In genomic region chr2:79999168-79999567, GRCm38 (mm10) we compare ENCODE assay signal across 23 mouse cellular contexts.
"Had no signal": no experiment of that assay in that cellular context is flagged by ENCODE, and none has a peak within 500 bp of the region (broad histone marks: within the 10 kb centered on the region; RNA-seq: fewer than 3 reads in every experiment).

No protein-coding gene starts in this region.

- H3K4me2 ChIP-seq: heart, embryonic 12.5 days; heart, embryonic 15.5 days; hindbrain, embryonic 13.5 days; hindbrain, embryonic 15.5 days; limb, embryonic 13.5 days; limb, embryonic 15.5 days; liver, embryonic 11.5 days; liver, embryonic 13.5 days; liver, embryonic 15.5 days had no signal

- H3K27ac ChIP-seq: heart, embryonic 10.5 days; heart, embryonic 15.5 days; hindbrain, embryonic 13.5 days; hindbrain, embryonic 15.5 days; hindbrain, postnatal 0 days; limb, embryonic 13.5 days; limb, embryonic 15.5 days; liver, embryonic 13.5 days; liver, embryonic 15.5 days had no signal

- H3K9ac ChIP-seq: forebrain, postnatal 0 days; heart, embryonic 12.5 days; heart, embryonic 15.5 days; hindbrain, embryonic 13.5 days; hindbrain, embryonic 15.5 days; limb, embryonic 13.5 days; limb, embryonic 15.5 days; liver, embryonic 13.5 days; liver, embryonic 15.5 days had no signal

- H3K9me3 ChIP-seq: heart, embryonic 10.5 days; heart, embryonic 12.5 days; heart, embryonic 15.5 days; hindbrain, embryonic 13.5 days; hindbrain, embryonic 15.5 days; limb, embryonic 13.5 days; limb, embryonic 15.5 days; liver, embryonic 13.5 days; liver, embryonic 15.5 days had no signal

- DNase-seq: forebrain, postnatal 0 days; gastrocnemius, postnatal 14 days; gastrocnemius, postnatal 36 days; heart, adult 11 months; heart, postnatal 14 days; heart, postnatal 36 days; kidney, adult 18-20 months; kidney, postnatal 14 days; layer of hippocampus, adult 9-11 months; layer of hippocampus, postnatal 36 days; left cerebral cortex, postnatal 4 days; liver, embryonic 13.5 days had no signal

- H3K36me3 ChIP-seq: heart, embryonic 10.5 days; heart, embryonic 12.5 days; heart, embryonic 15.5 days; hindbrain, embryonic 13.5 days; hindbrain, embryonic 15.5 days; limb, embryonic 13.5 days; limb, embryonic 15.5 days; liver, embryonic 13.5 days; liver, embryonic 15.5 days had no signal

- H3K4me1 ChIP-seq: heart, embryonic 10.5 days; heart, embryonic 15.5 days; hindbrain, embryonic 13.5 days; hindbrain, embryonic 15.5 days; limb, embryonic 13.5 days; limb, embryonic 15.5 days; liver, embryonic 13.5 days; liver, embryonic 15.5 days had no signal

- H3K27me3 ChIP-seq: heart, embryonic 12.5 days; heart, embryonic 15.5 days; hindbrain, embryonic 13.5 days; hindbrain, embryonic 15.5 days; limb, embryonic 13.5 days; limb, embryonic 15.5 days; liver, embryonic 13.5 days; liver, embryonic 15.5 days had no signal

- H3K4me3 ChIP-seq: heart, embryonic 10.5 days; heart, embryonic 12.5 days; heart, embryonic 15.5 days; hindbrain, embryonic 13.5 days; hindbrain, embryonic 15.5 days; limb, embryonic 13.5 days; limb, embryonic 15.5 days; liver, embryonic 13.5 days; liver, embryonic 15.5 days had no signal

- ATAC-seq: forebrain, postnatal 0 days; hindbrain, postnatal 0 days; intestine, embryonic 16.5 days had no signal
